Mouse (Mus musculus) brain, embryonic 14.5 days (tissue): ENCODE data around the gene Srsf5.

Experiments used
- CTCF ChIP-seq: fragments of 200-500 bp; IDR thresholded peaks from 2 replicates; pipeline ENCODE4 v1.5.1; 2012; ENCODE audit warnings: inconsistent platforms, mild to moderate bottlenecking, moderate library complexity, borderline replicate concordance; ENCODE audit not compliant: insufficient read depth, insufficient read length; ENCODE audit errors: extremely low read depth
- POLR2A ChIP-seq: fragments of 200-500 bp; IDR thresholded peaks from 2 replicates; pipeline ENCODE4 v1.6.1; 2012; ENCODE audit warnings: mild to moderate bottlenecking, inconsistent platforms, borderline replicate concordance; ENCODE audit not compliant: poor library complexity, insufficient read depth, insufficient read length, severe bottlenecking; ENCODE audit errors: extremely low read depth

DNA sequence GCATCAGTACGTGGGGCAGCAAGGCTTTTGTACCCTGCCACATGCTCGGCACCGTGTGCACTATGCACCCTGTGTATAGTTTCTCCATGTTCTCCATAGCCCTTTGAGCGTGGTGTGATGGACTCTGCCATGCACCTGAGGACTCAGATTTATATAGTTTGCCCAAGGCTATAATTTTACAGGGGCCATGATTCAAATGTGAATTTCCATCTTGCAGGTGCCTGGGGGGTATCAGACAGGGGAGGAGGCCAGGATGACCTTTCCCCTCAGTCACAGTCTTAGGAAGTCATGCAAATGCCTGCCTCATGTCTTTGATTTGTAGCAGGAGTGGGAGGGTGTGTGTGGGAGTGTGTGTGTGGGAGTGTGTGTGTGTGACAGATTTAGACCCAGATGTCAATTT is 52.3 kb downstream of the Srsf5 start:
- TF ChIP-seq CTCF (no peak), POLR2A (no peak)
